Mouse (Mus musculus): Measurements from ENCODE around the gene Olfr810. TPM values are rescaled to one million over a fixed set of nuclear protein-coding genes. Genes with fewer than 3 reads are reported as not detected.

Gene Olfr810
- not detected in 2 replicates for polyA plus RNA-seq (2012; ENCODE audit: low replicate concordance)

GRCm38 (mm10) chr10:129794817-129795216, at the start of gene Olfr810:
Gene Olfr810 (minus strand): TSS chr10:129794917.

GRCm38 (mm10) chr10:129804296-129804695, 9.6 kb upstream of the Olfr810 start, which contains the start of gene Olfr811:
Gene Olfr811 (minus strand): TSS chr10:129804396.

GRCm38 (mm10) chr10:129774338-129774737, 20.4 kb downstream of the Olfr810 start, which contains the start of gene Olfr809:
Gene Olfr809 (plus strand): TSS chr10:129774638.

GRCm38 (mm10) chr10:129765182-129765581, 29.5 kb downstream of the Olfr810 start, which contains the start of gene Olfr808:
Gene Olfr808 (plus strand): TSS chr10:129765482.

GRCm38 (mm10) chr10:129757693-129758092, 37.0 kb downstream of the Olfr810 start, which contains the start of gene Olfr807:
Gene Olfr807 (minus strand): TSS chr10:129757793.

GRCm38 (mm10) chr10:129741821-129742220, 52.9 kb downstream of the Olfr810 start, which contains the start of gene Olfr806:
Gene Olfr806 (minus strand): TSS chr10:129741921.

Other genes with a start within 250 kb of the Olfr810 start
- not detected in 2 replicates for gene Olfr794, start 227.3 kb downstream of the Olfr810 start, polyA plus RNA-seq (2012; ENCODE audit: low replicate concordance)
- gene Olfr796, start 182.3 kb downstream of the Olfr810 start, polyA plus RNA-seq (2012; ENCODE audit: low replicate concordance): not detected in 2 replicates
- not detected in 2 replicates for gene Olfr798, start 167.0 kb downstream of the Olfr810 start, polyA plus RNA-seq (2012; ENCODE audit: low replicate concordance)
- gene Olfr799, start 157.4 kb downstream of the Olfr810 start, polyA plus RNA-seq (2012; ENCODE audit: low replicate concordance): not detected in 2 replicates
- not detected in 2 replicates for gene Olfr800, start 137.2 kb downstream of the Olfr810 start, polyA plus RNA-seq (2012; ENCODE audit: low replicate concordance)
- gene Olfr801, start 121.1 kb downstream of the Olfr810 start, polyA plus RNA-seq (2012; ENCODE audit: low replicate concordance): not detected in 2 replicates
- 0.15 TPM in 1 of 2 replicates, not detected in the other for gene Olfr802, start 106.7 kb downstream of the Olfr810 start, polyA plus RNA-seq (2012; ENCODE audit: low replicate concordance)
- not detected in 2 replicates for gene Olfr803, start 100.6 kb downstream of the Olfr810 start, polyA plus RNA-seq (2012; ENCODE audit: low replicate concordance)
- not detected in 2 replicates for gene Olfr804, start 91.7 kb downstream of the Olfr810 start, polyA plus RNA-seq (2012; ENCODE audit: low replicate concordance)
- gene Olfr805, start 65.5 kb downstream of the Olfr810 start, polyA plus RNA-seq (2012; ENCODE audit: low replicate concordance): not detected in 2 replicates
- not detected in 2 replicates for gene Olfr806, start 53.0 kb downstream of the Olfr810 start, polyA plus RNA-seq (2012; ENCODE audit: low replicate concordance)
- gene Olfr807, start 37.1 kb downstream of the Olfr810 start, polyA plus RNA-seq (2012; ENCODE audit: low replicate concordance): not detected in 2 replicates
- gene Olfr808, start 29.4 kb downstream of the Olfr810 start, polyA plus RNA-seq (2012; ENCODE audit: low replicate concordance): not detected in 2 replicates
- not detected in 2 replicates for gene Olfr809, start 20.3 kb downstream of the Olfr810 start, polyA plus RNA-seq (2012; ENCODE audit: low replicate concordance)
- not detected in 2 replicates for gene Olfr811, start 9.5 kb upstream of the Olfr810 start, polyA plus RNA-seq (2012; ENCODE audit: low replicate concordance)
- gene Olfr812, start 51.2 kb upstream of the Olfr810 start, polyA plus RNA-seq (2012; ENCODE audit: low replicate concordance): not detected in 2 replicates
- gene Olfr813, start 60.5 kb upstream of the Olfr810 start, polyA plus RNA-seq (2012; ENCODE audit: low replicate concordance): not detected in 2 replicates
- not detected in 2 replicates for gene Olfr814, start 84.9 kb upstream of the Olfr810 start, polyA plus RNA-seq (2012; ENCODE audit: low replicate concordance)
- gene Olfr815, start 111.0 kb upstream of the Olfr810 start, polyA plus RNA-seq (2012; ENCODE audit: low replicate concordance): not detected in 2 replicates
- not detected in 2 replicates for gene Olfr816, start 120.7 kb upstream of the Olfr810 start, polyA plus RNA-seq (2012; ENCODE audit: low replicate concordance)
- not detected in 2 replicates for gene Olfr818, start 154.2 kb upstream of the Olfr810 start, polyA plus RNA-seq (2012; ENCODE audit: low replicate concordance)
- not detected in 2 replicates for gene Olfr819, start 172.3 kb upstream of the Olfr810 start, polyA plus RNA-seq (2012; ENCODE audit: low replicate concordance)
- gene Olfr247, start 181.2 kb upstream of the Olfr810 start, polyA plus RNA-seq (2012; ENCODE audit: low replicate concordance): not detected in 2 replicates
- gene Gm10310, start 190.1 kb upstream of the Olfr810 start, polyA plus RNA-seq (2012; ENCODE audit: low replicate concordance): not detected in 2 replicates
- gene Olfr820, start 217.7 kb upstream of the Olfr810 start, polyA plus RNA-seq (2012; ENCODE audit: low replicate concordance): not detected in 2 replicates
- gene Olfr821, start 235.4 kb upstream of the Olfr810 start, polyA plus RNA-seq (2012; ENCODE audit: low replicate concordance): not detected in 2 replicates

All from hematopoietic multipotent progenitor cell, adult 10-12 weeks (in vitro differentiated cells).